Mouse (Mus musculus) CD4-positive, CD25-positive, alpha-beta regulatory T cell, adult 2 months (primary cell): ENCODE measurements around the gene Olfr56.
"Not testable (repeated sequence)": the region's sequence is repeated elsewhere in the genome, so short reads cannot be mapped to it uniquely, and the experiment has no call there.

Experiments used
- DNase-seq: peaks from one replicate; pipeline ENCODE4 v3.0.0-alpha.2; 2012; ENCODE audit warnings: low read depth, low spot score

Gene Olfr56

DNA sequence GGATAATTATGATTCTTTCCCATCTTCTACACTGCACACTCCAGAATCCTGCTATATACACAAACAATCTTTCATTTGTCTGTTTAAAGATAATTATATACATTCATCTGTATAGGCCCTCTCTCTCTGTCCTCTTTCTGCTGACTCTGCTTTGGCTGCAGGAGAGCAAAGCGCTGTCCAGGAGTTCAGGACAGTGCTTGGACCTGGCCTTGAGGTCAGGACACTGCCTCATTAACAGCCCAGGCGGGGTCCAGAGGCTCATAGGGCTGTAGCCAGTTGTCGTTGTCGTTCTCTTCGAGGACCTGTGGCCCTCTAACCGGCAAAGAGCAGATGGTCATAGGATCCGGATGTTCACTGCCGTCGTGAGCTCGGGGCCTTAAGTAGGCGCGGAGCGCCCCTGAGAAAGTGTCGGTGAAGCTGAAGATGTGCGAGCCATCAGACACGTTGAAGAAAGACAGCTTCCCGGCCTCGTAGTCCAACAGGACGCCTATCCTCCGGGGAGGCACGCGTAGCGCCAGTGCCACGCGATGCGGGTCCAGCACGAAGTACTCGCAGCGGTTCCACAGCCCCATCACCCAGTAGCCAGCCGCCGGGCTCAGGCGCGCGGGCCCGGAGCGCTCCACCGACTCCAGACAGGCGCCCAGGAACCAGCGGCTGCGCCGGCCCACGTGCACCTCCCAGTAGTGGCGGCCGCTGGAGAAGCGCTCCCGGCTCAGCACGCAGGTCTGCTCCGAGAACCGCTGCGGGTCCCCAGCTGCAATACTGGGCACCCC, 190.3 kb downstream of the Olfr56 start:
- DNase-seq = no peak

DNA sequence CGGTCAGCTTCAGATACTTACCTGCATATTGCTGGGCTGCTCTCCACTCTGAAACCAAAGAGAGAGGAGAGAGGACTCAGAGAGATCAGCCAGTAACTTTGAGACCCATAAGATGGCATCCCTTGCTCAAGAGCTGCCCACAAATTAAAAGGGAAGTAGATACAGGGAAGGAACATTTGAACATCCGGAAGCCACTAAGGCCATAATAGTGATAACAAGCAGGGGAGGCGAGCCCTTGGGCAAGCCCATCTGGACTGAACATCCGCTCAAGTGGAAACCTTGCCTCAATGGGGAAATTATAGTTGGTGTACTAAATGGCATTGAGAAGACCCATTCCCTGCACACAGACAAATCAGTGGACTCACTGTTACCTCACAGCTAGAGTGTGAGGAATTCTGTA, 191.9 kb downstream of the Olfr56 start:
- DNase-seq = no peak

DNA sequence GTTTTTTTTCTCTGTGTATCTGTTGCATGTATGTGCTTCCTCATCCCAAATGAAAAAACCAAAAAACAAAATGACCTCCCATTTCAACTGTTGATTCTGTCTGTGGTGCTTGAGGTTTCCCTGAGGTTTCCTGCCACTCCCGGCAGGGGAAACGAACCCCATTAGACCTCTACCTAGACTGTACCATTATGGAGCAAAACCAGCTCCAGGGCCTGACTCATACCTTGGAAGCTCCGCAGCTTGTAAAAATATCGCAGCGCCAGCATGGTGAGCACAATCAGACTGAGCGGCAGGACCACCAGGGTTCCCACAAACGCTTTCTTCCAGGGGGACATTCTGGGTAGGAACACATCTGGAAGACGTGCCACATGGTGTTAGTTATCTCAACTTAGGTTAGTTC, 196.7 kb downstream of the Olfr56 start:
- no peak for DNase-seq

DNA sequence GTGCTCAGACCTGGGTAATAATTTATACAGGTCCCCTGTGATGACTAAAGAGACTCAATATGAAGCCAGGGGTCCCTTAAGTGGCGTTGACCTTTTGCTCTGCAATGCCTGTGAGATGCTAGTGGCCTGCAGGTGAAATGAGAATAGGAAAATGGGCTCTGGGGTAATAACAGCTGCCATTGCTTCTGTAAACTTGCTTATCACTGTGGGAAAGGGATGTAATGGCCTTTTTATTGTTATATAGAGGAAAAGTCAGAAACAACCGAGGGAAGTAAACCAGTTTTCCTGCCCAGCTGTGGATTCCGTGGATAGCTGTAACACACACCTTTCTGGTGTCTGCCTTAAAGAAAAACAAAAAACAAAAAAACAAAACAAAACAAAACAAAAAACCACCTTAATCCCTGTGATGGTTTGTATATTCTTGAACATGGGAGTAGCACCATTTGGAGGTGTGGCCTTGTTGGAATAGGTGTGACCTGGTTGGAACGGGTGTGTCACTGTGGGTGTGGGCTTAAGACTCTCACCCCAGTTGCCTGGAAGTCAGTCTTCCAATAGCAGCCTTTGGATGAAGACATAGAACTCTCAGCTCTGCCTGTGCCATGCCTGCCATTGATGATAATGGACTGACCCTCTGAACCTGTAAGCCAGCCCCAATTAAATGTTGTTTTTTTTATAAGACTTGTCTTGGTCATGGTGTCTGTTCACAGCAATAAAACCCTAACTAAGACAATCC, 197.5 kb downstream of the Olfr56 start:
- not testable (repeated sequence) for DNase-seq

DNA sequence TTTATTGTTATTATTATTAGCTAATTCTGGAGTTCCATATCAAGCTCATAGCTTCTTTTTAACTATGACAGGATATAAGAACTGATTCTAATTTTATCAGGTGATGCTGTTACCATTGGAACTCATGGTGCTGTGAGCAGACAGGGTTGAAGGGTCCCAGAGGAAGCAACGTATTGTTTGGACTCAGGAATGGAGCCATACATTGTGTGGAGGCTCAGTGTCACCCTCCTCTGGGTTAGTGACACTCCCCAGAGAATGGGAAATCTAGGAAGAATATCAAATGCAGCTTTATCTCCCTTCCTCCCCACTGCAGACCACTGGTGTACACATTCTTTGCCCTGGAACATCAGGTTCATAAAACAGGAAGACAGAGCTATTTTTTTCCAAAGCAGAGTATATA, 204.5 kb downstream of the Olfr56 start:
- no peak for DNase-seq
